Mouse (Mus musculus) gastrocnemius, adult 2 months (tissue): ENCODE results near the gene Alox12. TPM values are rescaled to one million over a fixed set of nuclear protein-coding genes. Genes with fewer than 3 reads are reported as not detected.

Experiments used
- DNase-seq: peaks from one replicate; pipeline ENCODE4 v3.0.0; 2022
- H3K27ac ChIP-seq: fragments of 200-600 bp; 2 replicates; pipeline ENCODE4 v1.8.1; 2022; ENCODE audit warnings: mild to moderate bottlenecking
- H3K4me3 ChIP-seq: fragments of 200-600 bp; 2 replicates; pipeline ENCODE4 v1.8.1; 2022; ENCODE audit warnings: mild to moderate bottlenecking, moderate library complexity
- CTCF ChIP-seq: fragments of 200-600 bp; IDR thresholded peaks from 2 replicates; pipeline ENCODE4 v1.8.1; 2022; ENCODE audit warnings: antibody characterized with exemption, mild to moderate bottlenecking, moderate library complexity
- intact Hi-C: fragments of 180-260 bp; cut with DNase I; formaldehyde crosslinking; loops from one replicate; pipeline ENCODE4 v1.15.1; 2025
- total RNA-seq, 2 experiments: library from RNA; stranded (reverse); gene quantifications; 2 replicates each; pipeline ENCODE4 v1.2.3; 2021

Gene Alox12
- total RNA-seq, 2 experiments from 2014 or later: 1.0 to 1.8 TPM

GRCm38 (mm10) chr11:70266405-70266804, 11.3 kb upstream of the Alox12 start:
- intact Hi-C loops: no loop called here
- TF ChIP-seq CTCF: no peak
- Histone ChIP-seq H3K4me3 (no peak overlapping the region), H3K27ac (peak overlapping the region; percentile 63)
- DNase-seq: peak; percentile 61

GRCm38 (mm10) chr11:70265819-70266218, 10.7 kb upstream of the Alox12 start:
- intact Hi-C loops: no loop called here
- DNase-seq: no peak
- TF ChIP-seq CTCF: no peak
- H3K27ac ChIP-seq: peak overlapping the region; percentile 63
- H3K4me3 ChIP-seq: no peak overlapping the region

GRCm38 (mm10) chr11:70265252-70265651, 10.1 kb upstream of the Alox12 start:
- intact Hi-C loops: no loop called here
- H3K27ac ChIP-seq: peak overlapping the region; percentile 63; the same call in 1 of the 2 replicates
- no peak for TF ChIP-seq CTCF
- DNase-seq: no peak
- no peak overlapping the region for H3K4me3 ChIP-seq

GRCm38 (mm10) chr11:70259035-70259434, 3.9 kb upstream of the Alox12 start:
- Histone ChIP-seq H3K4me3 (no peak overlapping the region), H3K27ac (no peak overlapping the region)
- intact Hi-C loops: no loop called here
- no peak for DNase-seq
- TF ChIP-seq CTCF: no peak

DNA sequence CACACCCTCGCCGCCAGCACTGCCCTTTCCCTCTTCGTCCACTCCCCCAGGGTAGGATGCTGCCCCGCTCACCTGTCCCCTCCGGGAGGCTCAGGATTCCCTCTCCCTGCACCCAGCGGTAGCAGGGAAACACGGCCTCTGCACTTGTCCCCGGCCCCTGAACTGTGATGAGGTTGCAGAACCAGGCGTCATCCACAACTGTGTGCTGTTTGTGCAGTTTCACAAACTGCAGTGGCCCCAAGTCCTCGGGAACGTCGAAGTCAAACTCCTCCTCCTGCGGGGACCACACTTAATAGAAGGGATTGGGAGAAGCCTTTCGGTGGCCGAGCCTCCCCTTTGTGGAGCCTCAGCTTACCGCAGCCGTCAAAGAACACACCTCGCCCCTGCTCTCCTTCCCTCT, 816 bp downstream of the Alox12 start:
- H3K4me3 ChIP-seq: peak overlapping the region; percentile 72
- no peak for DNase-seq
- intact Hi-C loops: no loop called here
- TF ChIP-seq CTCF: no peak
- no peak overlapping the region; the same call in 1 of the 2 replicates for H3K27ac ChIP-seq

DNA sequence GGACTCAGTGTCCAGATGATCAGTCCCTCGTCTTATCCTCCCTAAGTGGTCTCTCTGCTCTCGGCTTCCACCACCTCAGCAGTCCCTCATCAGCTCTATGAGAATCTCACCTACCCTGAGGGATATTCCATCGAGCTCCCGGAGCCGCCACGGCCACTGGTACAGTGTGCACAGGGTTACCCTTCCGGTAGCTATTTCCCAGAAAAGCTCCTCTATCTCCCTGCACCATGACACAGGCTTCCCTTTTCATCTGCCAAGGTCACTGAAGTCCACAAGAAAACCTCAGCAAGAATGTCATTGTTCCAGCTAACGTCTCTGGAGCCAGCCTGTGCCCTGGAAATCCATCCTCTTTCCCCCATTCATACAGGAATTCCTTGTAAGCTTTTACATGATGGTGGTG, 3.3 kb downstream of the Alox12 start:
- intact Hi-C loops: no loop called here
- no peak for DNase-seq
- TF ChIP-seq CTCF: no peak
- no peak overlapping the region for H3K27ac ChIP-seq
- no peak overlapping the region for H3K4me3 ChIP-seq

DNA sequence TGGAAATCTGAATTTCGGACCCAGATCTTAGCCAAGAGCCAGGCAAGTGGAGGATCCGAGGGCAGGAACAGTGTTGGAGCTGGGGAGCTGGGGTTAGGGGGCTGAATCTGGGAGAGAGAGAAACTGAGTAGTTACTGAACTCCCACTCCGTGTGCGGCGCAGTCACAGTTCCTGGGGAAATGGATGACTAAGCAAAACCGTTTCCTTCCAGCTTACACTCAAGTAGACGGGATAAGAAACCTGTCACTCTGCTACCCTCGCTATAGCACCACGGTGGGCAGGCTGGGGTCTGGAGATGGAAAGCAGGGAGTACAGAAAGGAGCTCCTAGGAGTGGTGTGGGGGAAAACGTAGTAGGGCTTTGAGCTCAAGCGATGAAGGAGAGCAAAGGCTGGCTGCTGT, 5.0 kb downstream of the Alox12 start:
- no peak for DNase-seq
- H3K27ac ChIP-seq: no peak overlapping the region
- TF ChIP-seq CTCF: no peak
- intact Hi-C loops: no loop called here
- H3K4me3 ChIP-seq: no peak overlapping the region

DNA sequence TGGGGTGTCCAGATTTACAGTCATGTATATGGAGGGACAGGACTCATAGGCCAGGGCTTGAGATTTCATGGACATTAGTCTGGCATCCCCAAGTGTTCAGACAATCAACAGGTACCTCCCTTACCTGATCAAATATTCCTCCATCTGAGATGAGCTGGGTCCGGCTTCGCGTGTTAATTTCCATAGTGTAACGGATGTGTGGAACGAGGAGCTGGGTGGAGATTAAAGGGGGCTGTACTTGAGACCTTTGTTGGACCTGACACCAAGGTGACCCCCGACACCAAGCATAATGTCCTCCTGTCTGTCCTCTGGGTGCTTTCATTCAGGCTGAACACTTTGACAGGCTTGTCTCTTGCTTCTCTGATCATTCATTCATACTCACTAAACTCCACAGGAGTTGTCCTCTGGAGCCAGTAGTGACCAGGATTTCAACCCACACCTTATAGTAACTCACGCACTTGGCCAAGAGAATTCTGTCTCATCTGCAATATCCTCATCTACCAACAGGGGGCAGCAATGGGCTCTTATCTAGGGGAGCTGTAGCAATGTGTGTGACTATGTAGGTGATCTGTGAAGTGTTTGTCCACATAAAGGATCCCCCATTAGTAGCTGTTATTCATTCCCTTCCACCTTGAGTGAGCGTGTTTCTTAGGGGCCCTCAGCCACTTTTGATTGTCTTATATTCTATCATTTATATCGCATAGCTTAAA, 7.9 kb downstream of the Alox12 start:
- DNase-seq: peak; percentile 63
- no peak overlapping the region for H3K4me3 ChIP-seq
- intact Hi-C loops: no loop called here
- no peak overlapping the region for H3K27ac ChIP-seq
- peak; percentile 92; the same call in 1 of the 2 replicates for TF ChIP-seq CTCF

DNA sequence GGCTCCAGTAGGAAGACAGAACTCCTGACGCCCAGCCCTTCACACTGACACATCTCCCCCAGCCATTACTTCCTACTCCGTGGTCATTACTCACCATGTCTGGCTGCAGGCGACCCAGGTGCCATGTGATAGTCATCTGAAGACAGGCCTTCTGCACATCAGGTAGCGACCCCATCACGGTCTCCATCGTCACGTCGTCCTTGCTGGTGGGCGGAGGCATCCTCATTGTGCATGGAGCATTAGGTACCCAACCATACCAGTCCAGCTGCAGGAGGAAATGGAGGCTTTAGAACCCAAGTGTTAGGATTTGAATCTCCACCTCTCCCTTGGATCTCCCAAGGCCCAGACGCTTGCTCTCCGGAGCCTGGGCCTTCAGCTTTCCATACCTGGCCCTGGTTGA, 12.6 kb downstream of the Alox12 start:
- intact Hi-C loops: no loop called here
- Histone ChIP-seq H3K4me3 (no peak overlapping the region), H3K27ac (no peak overlapping the region)
- no peak for TF ChIP-seq CTCF
- DNase-seq: no peak

GRCm38 (mm10) chr11:70239541-70240279, 15.4 kb downstream of the Alox12 start, which contains the start of the genes Gm21988 and Rnasek:
Gm21988 (minus strand) TSS chr11:70239830.
Rnasek (minus strand) TSS chr11:70239842.
- intact Hi-C loops: no loop called here
- peak within 1 kb of the TSS; percentile 97 for H3K27ac ChIP-seq
- H3K4me3 ChIP-seq: peak within 1 kb of the TSS; percentile 99
- DNase-seq: peak; percentile 75
- TF ChIP-seq CTCF: no peak

GRCm38 (mm10) chr11:70238591-70239440, 16.3 kb downstream of the Alox12 start:
- peak overlapping the region; percentile 99 for H3K4me3 ChIP-seq
- peak; percentile 40 for DNase-seq
- no peak for TF ChIP-seq CTCF
- intact Hi-C loops: no loop called here
- peak overlapping the region; percentile 97 for H3K27ac ChIP-seq

DNA sequence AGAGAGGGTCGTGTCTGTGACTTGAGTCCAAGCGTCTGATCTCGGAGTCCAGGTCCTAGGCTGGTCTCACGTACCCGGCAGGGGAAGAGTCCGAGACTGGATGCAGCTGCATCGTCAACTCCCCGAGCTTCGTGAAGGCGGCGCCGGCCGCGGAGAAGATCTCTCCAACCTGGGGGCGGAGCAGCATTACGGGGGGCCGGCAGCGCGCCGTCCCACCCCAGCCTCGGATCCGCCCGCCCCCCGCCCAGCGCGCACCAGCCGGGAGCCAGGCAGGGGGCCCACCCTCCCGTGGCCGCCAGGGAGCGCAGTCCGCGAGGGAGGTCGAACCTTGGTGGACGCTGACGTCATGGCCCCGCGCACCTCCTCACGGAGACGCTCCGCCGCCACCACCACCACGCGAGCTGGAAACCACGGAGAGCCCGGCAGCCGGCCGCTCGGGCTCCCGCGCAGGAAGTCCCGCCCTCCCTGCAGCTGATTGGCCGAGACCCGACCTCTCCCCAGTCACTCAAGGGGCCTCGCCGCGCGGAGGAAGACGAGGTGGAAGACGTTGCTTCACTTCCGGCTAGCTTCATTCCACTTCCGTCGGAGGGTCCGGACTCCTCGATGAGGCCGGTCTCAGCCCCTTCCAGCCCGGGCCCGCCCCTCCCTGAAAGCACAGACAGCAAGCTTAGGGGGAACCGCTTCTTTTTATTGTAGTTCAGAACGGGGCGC, 17.5 kb downstream of the Alox12 start, which contains the start of gene 0610010K14Rik:
0610010K14Rik (minus strand) TSS at position 458 of the 711 bp plus-strand sequence.
- DNase-seq: peak; percentile 99
- TF ChIP-seq CTCF: peak; percentile 76
- Histone ChIP-seq H3K27ac (peak within 1 kb of the TSS; percentile 97), H3K4me3 (peak within 1 kb of the TSS; percentile 99)
- intact Hi-C loops: no loop called here
